Mouse (Mus musculus) G1E (cell line): ENCODE results near the gene Lcmt1.

Experiments used
- CTCF ChIP-seq: IDR thresholded peaks from 2 replicates; pipeline ENCODE4 v1.5.1; 2012; ENCODE audit warnings: low read depth, low read length, inconsistent platforms, mixed read lengths
- GATA1 ChIP-seq: IDR thresholded peaks from 2 replicates; pipeline ENCODE4 v1.6.1; 2012; ENCODE audit warnings: borderline replicate concordance, low read length, inconsistent platforms, mixed read lengths
- TAL1 ChIP-seq: conservative IDR thresholded peaks from 2 replicates; pipeline ENCODE4 v1.6.1; 2012; ENCODE audit warnings: low read depth, low read length, inconsistent platforms, mixed read lengths

DNA sequence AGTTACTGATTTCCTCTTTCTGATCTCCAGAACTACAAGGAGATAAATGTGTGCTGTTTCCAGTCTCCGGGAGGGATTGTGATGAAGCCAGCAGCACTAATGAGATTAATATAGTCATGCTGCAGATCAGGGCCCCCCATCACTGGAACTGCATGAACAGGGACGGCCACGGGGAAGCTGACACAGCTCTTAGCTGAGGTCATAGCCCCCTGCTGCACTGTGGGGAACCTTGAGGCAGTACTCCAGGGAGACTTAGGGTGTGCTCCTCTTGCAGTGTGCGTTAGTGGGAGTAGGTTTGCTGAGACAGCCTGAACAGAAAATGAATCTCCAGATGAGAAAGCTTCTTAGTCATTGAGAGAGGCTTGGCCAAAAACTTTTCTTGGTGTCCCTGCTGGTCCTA, 61.6 kb downstream of the Lcmt1 start:
- TF ChIP-seq CTCF (no peak), GATA1 (no peak), TAL1 (no peak)
